ENCODE assay signal across 18 mouse cellular contexts in genomic region chr12:108294620-108295019, GRCm38 (mm10). TPM values are rescaled to one million over a fixed set of nuclear protein-coding genes. Genes with fewer than 3 reads are reported as not detected.
DNase-seq lines count a peak whose midpoint lies in the region; ATAC-seq and TF ChIP-seq lines count a peak whose summit lies in the region.
"Had no signal": no experiment of that assay in that cellular context is flagged by ENCODE, and none has a peak within 500 bp of the region (broad histone marks: within the 10 kb centered on the region; RNA-seq: fewer than 3 reads in every experiment).

No protein-coding gene starts in this region.

- WGBS in forebrain, embryonic 11.5 days, result 82% methylated on average over 3 of the region's 3 CpGs
- WGBS in forebrain, embryonic 14.5 days, result 63% methylated on average over 3 of the region's 3 CpGs

- peaks cover 1% of the 10 kb centered on the region; the same call in 1 of the 2 replicates for H3K4me1 ChIP-seq in forebrain, embryonic 11.5 days (replicated peaks; ENCODE audit: control insufficient read depth, insufficient read depth, low read length)
- peaks cover 4% of the 10 kb centered on the region; the same call in 1 of the 2 replicates for H3K4me1 ChIP-seq in forebrain, embryonic 14.5 days (ENCODE audit: control insufficient read depth, insufficient read depth, low read length)
- H3K4me1 ChIP-seq in G1E (ENCODE audit: insufficient read depth, low read depth, low read length), result no peaks in the 10 kb centered on the region

- H3K27ac ChIP-seq in forebrain, embryonic 11.5 days (ENCODE audit: low read depth, low read length), result no peak overlapping the region
- H3K27ac ChIP-seq in forebrain, embryonic 14.5 days (ENCODE audit: low read depth, low read length), result no peak overlapping the region
- H3K27ac ChIP-seq: embryonic facial prominence, embryonic 15.5 days had no signal

- no peak overlapping the region for H3K4me2 ChIP-seq in forebrain, embryonic 11.5 days (ENCODE audit: low read depth, low read length, severe bottlenecking)
- no peak overlapping the region for H3K4me2 ChIP-seq in forebrain, embryonic 14.5 days (ENCODE audit: low read length)
- H3K4me2 ChIP-seq: embryonic facial prominence, embryonic 15.5 days had no signal

- H3K9ac ChIP-seq in forebrain, embryonic 11.5 days (ENCODE audit: low read length), result no peak overlapping the region
- H3K9ac ChIP-seq in forebrain, embryonic 14.5 days (ENCODE audit: low read length), result no peak overlapping the region
- H3K9ac ChIP-seq: embryonic facial prominence, embryonic 15.5 days had no signal

- no peaks in the 10 kb centered on the region; the same call in 1 of the 2 replicates for H3K27me3 ChIP-seq in forebrain, embryonic 11.5 days (ENCODE audit: control insufficient read depth, insufficient read depth, low read length)
- H3K27me3 ChIP-seq in forebrain, embryonic 14.5 days (replicated peaks; ENCODE audit: control insufficient read depth, insufficient read depth, low read length), result no peaks in the 10 kb centered on the region
- H3K27me3 ChIP-seq in G1E (ENCODE audit: insufficient read depth, low read length), result no peaks in the 10 kb centered on the region
- H3K27me3 ChIP-seq: embryonic facial prominence, embryonic 15.5 days had no signal

- TF ChIP-seq CTCF in G1E (IDR thresholded peaks at IDR 0.05; ENCODE audit: low read depth, low read length), result no peak
- TF ChIP-seq CTCF in brain, embryonic 14.5 days (IDR thresholded peaks at IDR 0.05; ENCODE audit: borderline replicate concordance, extremely low read depth, insufficient read depth, insufficient read length), result no peak

- H3K4me3 ChIP-seq in forebrain, embryonic 11.5 days (ENCODE audit: low read depth, low read length), result no peak overlapping the region
- no peak overlapping the region for H3K4me3 ChIP-seq in forebrain, embryonic 14.5 days (ENCODE audit: low read depth, low read length)
- peak overlapping the region; percentile 21; the same call in 1 of the 2 replicates for H3K4me3 ChIP-seq in G1E (ENCODE audit: low read depth, low read length)
- H3K4me3 ChIP-seq: embryonic facial prominence, embryonic 15.5 days had no signal

- no peak for ATAC-seq in forebrain, embryonic 11.5 days (replicated peaks; ENCODE audit: low FRiP score)
- no peak for ATAC-seq in forebrain, embryonic 14.5 days
- no peak for ATAC-seq in G1E (ENCODE audit: extremely low read depth, insufficient number of reproducible peaks, low FRiP score, poor library complexity, severe bottlenecking)
- ATAC-seq in megakaryocyte progenitor cell, adult 5-6 weeks (replicated peaks; ENCODE audit: poor library complexity), result no peak
- no peak for ATAC-seq in activated CD4-positive, CD25-positive, alpha-beta regulatory T cell, adult 4 months

- no peak for TF ChIP-seq POLR2A in brain, embryonic 14.5 days (IDR thresholded peaks at IDR 0.05; ENCODE audit: borderline replicate concordance, extremely low read depth, insufficient read depth, insufficient read length, poor library complexity, severe bottlenecking)

- no peaks in the 10 kb centered on the region for H3K36me3 ChIP-seq in forebrain, embryonic 11.5 days (ENCODE audit: control insufficient read depth, insufficient read depth, low read length)
- H3K36me3 ChIP-seq in forebrain, embryonic 14.5 days (ENCODE audit: control insufficient read depth, insufficient read depth, low read length), result no peaks in the 10 kb centered on the region
- H3K36me3 ChIP-seq in G1E (replicated peaks), result no peaks in the 10 kb centered on the region
- H3K36me3 ChIP-seq: embryonic facial prominence, embryonic 15.5 days had no signal

- peak; percentile 47 for DNase-seq in forebrain, embryonic 11.5 days (ENCODE audit: low spot score)
- no peak for DNase-seq in forebrain, embryonic 14.5 days (ENCODE audit: low spot score)
- peak; percentile 46 to 59 for DNase-seq in lung, adult 18-20 months
- DNase-seq in lung, postnatal 14 days, result no peak
- no peak for DNase-seq in G1E (ENCODE audit: low spot score)
- peak; percentile 59 for DNase-seq in brain, embryonic 14.5 days (ENCODE audit: low read depth)
- DNase-seq: cerebellum, adult 2 months; gastrocnemius, postnatal 14 days; kidney, adult 11 months; kidney, postnatal 14 days; liver; retina, postnatal 1 day; thymus, adult 2 months had no signal

- H3K9me3 ChIP-seq in forebrain, embryonic 11.5 days (ENCODE audit: control insufficient read depth, low read length), result no peaks in the 10 kb centered on the region
- H3K9me3 ChIP-seq in forebrain, embryonic 14.5 days (replicated peaks; ENCODE audit: control insufficient read depth, low read length), result no peaks in the 10 kb centered on the region
- H3K9me3 ChIP-seq in G1E (replicated peaks), result peaks cover 91% of the 10 kb centered on the region
- H3K9me3 ChIP-seq: embryonic facial prominence, embryonic 15.5 days had no signal

RNA-seq across cellular contexts. Expression of gene Hhipl1, which starts 11.4 kb away (rescaled TPM):
- polyA plus RNA-seq in forebrain, embryonic 11.5 days (2014; fragmentation: Nextera tagmentation; extraction: Ambion mirVana), result 2.5 and 3.0 TPM in 2 replicates
- 1.0 and 1.4 TPM in 2 replicates for polyA plus RNA-seq in forebrain, embryonic 14.5 days (2014; fragmentation: Nextera tagmentation; extraction: Ambion mirVana)
- total RNA-seq in G1E (2014; fragmentation: Nextera tagmentation), result not detected in 2 replicates
- 0.05 and 0.06 TPM in 2 replicates for total RNA-seq in G1E (2017)
- not detected in 2 replicates for polyA plus RNA-seq in G1E (2012)
- 3.9 and 4.3 TPM in 2 replicates for polyA plus RNA-seq in brain, embryonic 14.5 days (2012; rRNA removed)
- not detected in 2 replicates for total RNA-seq in megakaryocyte progenitor cell, adult 5-6 weeks (2015)
- total RNA-seq in megakaryocyte progenitor cell, adult 5-6 weeks (2017), result not detected in 2 replicates
- polyA plus RNA-seq in activated CD4-positive, CD25-positive, alpha-beta regulatory T cell, adult 4 months (2017; shearing (Covaris generic)), result under 1 TPM in 1 of 2 experiments, not detected in 1; 0.08 TPM
- total RNA-seq: hematopoietic stem cell, adult 5-6 weeks; monocyte, adult 5-6 weeks had no signal

RNA-seq across cellular contexts. Expression of gene Ccdc85c, which starts 19.4 kb away (rescaled TPM):
- polyA plus RNA-seq in forebrain, embryonic 11.5 days (2014; fragmentation: Nextera tagmentation; extraction: Ambion mirVana), result 18.0 and 18.8 TPM in 2 replicates
- 13.6 and 14.5 TPM in 2 replicates for polyA plus RNA-seq in forebrain, embryonic 14.5 days (2014; fragmentation: Nextera tagmentation; extraction: Ambion mirVana)
- total RNA-seq in G1E (2014; fragmentation: Nextera tagmentation) (not detected in 2 replicates), G1E (2017) (0.05 TPM in 1 of 2 replicates, not detected in the other)
- not detected in 2 replicates for polyA plus RNA-seq in G1E (2012)
- 34.0 and 48.9 TPM in 2 replicates for polyA plus RNA-seq in brain, embryonic 14.5 days (2012; rRNA removed)
- 0.39 and 0.64 TPM in 2 replicates for total RNA-seq in megakaryocyte progenitor cell, adult 5-6 weeks (2015)
- total RNA-seq in megakaryocyte progenitor cell, adult 5-6 weeks (2017), result 0.46 and 1.6 TPM in 2 replicates
- polyA plus RNA-seq in activated CD4-positive, CD25-positive, alpha-beta regulatory T cell, adult 4 months (2017; shearing (Covaris generic)), result under 1 TPM; 0.25 to 0.42 TPM
- total RNA-seq: monocyte, adult 5-6 weeks had no signal

RNA-seq across cellular contexts. Expression of gene Cyp46a1, which starts 39.6 kb away (rescaled TPM):
- polyA plus RNA-seq in forebrain, embryonic 11.5 days (2014; fragmentation: Nextera tagmentation; extraction: Ambion mirVana), result 16.3 and 18.4 TPM in 2 replicates
- 10.9 and 14.3 TPM in 2 replicates for polyA plus RNA-seq in forebrain, embryonic 14.5 days (2014; fragmentation: Nextera tagmentation; extraction: Ambion mirVana)
- total RNA-seq in G1E (2014; fragmentation: Nextera tagmentation) (not detected in 2 replicates), G1E (2017) (0.23 and 0.55 TPM in 2 replicates)
- not detected in 2 replicates for polyA plus RNA-seq in G1E (2012)
- polyA plus RNA-seq in brain, embryonic 14.5 days (2012; rRNA removed), result 31.0 and 52.6 TPM in 2 replicates
- total RNA-seq in megakaryocyte progenitor cell, adult 5-6 weeks (2015), result 0.10 and 0.51 TPM in 2 replicates
- not detected in 2 replicates for total RNA-seq in megakaryocyte progenitor cell, adult 5-6 weeks (2017)
- not detected for polyA plus RNA-seq in activated CD4-positive, CD25-positive, alpha-beta regulatory T cell, adult 4 months (2017; shearing (Covaris generic))
- total RNA-seq: monocyte, adult 5-6 weeks had no signal

Comparison
In these comparisons a context has a peak if more than half of its experiments do, and no peak if none do; other contexts are left out.
1. DNase-seq: peak in forebrain, embryonic 11.5 days (single experiment), lung, adult 18-20 months (2 of 2) and brain, embryonic 14.5 days (single experiment); none in forebrain, embryonic 14.5 days (single experiment), lung, postnatal 14 days (single experiment) and G1E (single experiment).
2. RNA of gene Ccdc85c, which starts 19.4 kb away (polyA plus RNA-seq): 34.0 to 48.9 TPM in brain, embryonic 14.5 days, 18.0 to 18.8 TPM in forebrain, embryonic 11.5 days and 13.6 to 14.5 TPM in forebrain, embryonic 14.5 days; 0.25 to 0.42 TPM in activated CD4-positive, CD25-positive, alpha-beta regulatory T cell, adult 4 months and not detected in G1E; every median in the first group is over 10 times any median in the second.
3. RNA of gene Cyp46a1, which starts 39.6 kb away (polyA plus RNA-seq): 31.0 to 52.6 TPM in brain, embryonic 14.5 days, 16.3 to 18.4 TPM in forebrain, embryonic 11.5 days and 10.9 to 14.3 TPM in forebrain, embryonic 14.5 days; not detected in activated CD4-positive, CD25-positive, alpha-beta regulatory T cell, adult 4 months and not detected in G1E; every median in the first group is over 10 times any median in the second.